Mouse (Mus musculus) left cerebral cortex, adult 6 months (tissue): ENCODE results near the gene Vmn2r95. TPM values are rescaled to one million over a fixed set of nuclear protein-coding genes. Genes with fewer than 3 reads are reported as not detected.

Experiments used
- long read RNA-seq, 2 experiments: library from polyadenylated mRNA; unstranded; transcript quantifications; one replicate each; pipeline ENCODE4 v2.0.0; 2019 to 2020
- polyA plus RNA-seq: library from polyadenylated mRNA; unstranded; fragments of <200 nt; fragmentation: Nextera tagmentation; gene quantifications from 2 replicates; pipeline ENCODE4 v1.2.3, GENCODE M21; 2021

The Vmn2r95 gene
- not detected in 2 replicates for polyA plus RNA-seq
- long read RNA-seq, experiment 1, result 0 reads
- long read RNA-seq, experiment 2, result 0 reads

GRCm38 (mm10) chr17:18423778-18424177 is at the start of gene Vmn2r95:
Gene Vmn2r95 (plus strand): TSS chr17:18424078.

Other genes starting within 250 kb of the Vmn2r95 start
- gene Vmn2r94, start 146.3 kb upstream of the Vmn2r95 start, polyA plus RNA-seq, result not detected in 2 replicates
- gene Vmn2r93, start 126.0 kb upstream of the Vmn2r95 start, polyA plus RNA-seq, result not detected in 2 replicates
- gene Vmn2r96, start 149.1 kb downstream of the Vmn2r95 start, polyA plus RNA-seq, result not detected in 2 replicates